Mouse (Mus musculus) cortical plate, adult 2 months (tissue): ENCODE data around the gene Bpgm.

Experiments
- CTCF ChIP-seq: fragments of 200-500 bp; IDR thresholded peaks from 2 replicates; pipeline ENCODE4 v1.5.1; 2011; ENCODE audit warnings: mild to moderate bottlenecking, control low read depth, low read length; ENCODE audit not compliant: insufficient read depth; ENCODE audit errors: extremely low read depth
- POLR2A ChIP-seq: fragments of 200-500 bp; IDR thresholded peaks from 2 replicates; pipeline ENCODE4 v1.6.1; 2011; ENCODE audit warnings: mild to moderate bottlenecking, low read length, control low read depth; ENCODE audit not compliant: insufficient read depth; ENCODE audit errors: extremely low read depth

GRCm38 (mm10) chr6:34548406-34548990 is 72.5 kb downstream of the Bpgm start:
- no peak for TF ChIP-seq CTCF
- no peak for TF ChIP-seq POLR2A
